Mouse (Mus musculus): ENCODE results near the gene Ifna16. TPM values are rescaled to one million over a fixed set of nuclear protein-coding genes. Genes with fewer than 3 reads are reported as not detected.

The Ifna16 gene
- total and polyA plus RNA-seq, 3 experiments, result not detected

DNA sequence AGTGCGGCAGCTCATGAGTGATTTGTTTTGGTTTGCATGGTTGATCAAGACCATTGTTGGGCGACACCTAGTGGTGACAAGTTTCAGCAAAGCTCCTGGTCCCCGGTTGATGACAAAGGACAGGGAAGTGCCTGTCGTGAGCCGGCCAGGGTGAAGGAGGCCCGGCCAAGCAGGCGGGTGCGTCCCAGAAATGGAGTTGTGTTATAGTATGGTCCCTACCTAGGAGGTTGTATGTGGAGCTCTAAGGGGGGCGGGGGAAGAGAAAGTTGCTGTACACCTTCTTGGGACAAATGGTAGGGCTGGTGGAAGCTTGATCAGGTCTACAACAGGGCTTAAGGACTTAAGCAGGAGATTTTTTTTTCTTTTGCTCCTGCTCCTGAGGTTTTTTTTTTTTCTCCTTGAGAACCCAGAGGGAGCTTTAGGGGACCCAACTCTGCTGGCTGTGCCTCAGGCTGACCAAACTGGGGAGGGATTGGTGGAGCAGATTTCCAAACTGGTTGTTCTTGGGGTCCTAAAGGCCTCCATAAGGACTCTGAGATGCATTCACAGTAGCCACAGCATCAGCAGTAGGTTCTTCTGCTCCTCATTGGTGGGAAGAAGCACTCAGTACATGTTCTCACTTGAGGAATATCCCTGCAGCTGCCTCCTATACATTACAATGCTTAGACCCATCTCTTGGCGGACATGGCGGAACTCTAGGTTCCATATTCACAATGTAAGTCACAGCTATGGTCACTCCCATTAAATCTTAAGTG lies 35.5 kb downstream of the Ifna16 start:
- H3K27me3 ChIP-seq (replicated peaks), result peaks cover 12% of the 10 kb centered on the region
- dilution Hi-C loops (cut with MboI; ENCODE audit: extremely low pct_ligation_motif_present, extremely low pct_unique_long_range_greater_than_20kb, low sequenced_read_pairs) (no loop called here), in situ Hi-C loops (cut with MboI; ENCODE audit: low pct_ligation_motif_present, low pct_unique_long_range_greater_than_20kb, low sequenced_read_pairs) (no loop called here)
- DNase-seq (ENCODE audit: extremely low read depth), result peak; percentile 100
- H3K9me3 ChIP-seq (replicated peaks; ENCODE audit: low read length), result peaks cover 4% of the 10 kb centered on the region
- no peaks in the 10 kb centered on the region for H3K36me3 ChIP-seq (replicated peaks in 1 of 2; ENCODE audit: control insufficient read depth in 1 of 2, insufficient read depth in 1 of 2, low read length in 1 of 2)
- H3K4me3 ChIP-seq (replicated peaks in 1 of 3; ENCODE audit: low read depth in 2 of 3, low read length in 2 of 3, poor library complexity in 1 of 3), result peak overlapping the region; percentile 54 to 85 (median 61)
- TF ChIP-seq BHLHE40 (IDR thresholded peaks at IDR 0.05; ENCODE audit: low read depth, low read length) (no peak), MXI1 (IDR thresholded peaks at IDR 0.05; ENCODE audit: low read depth, low read length) (no peak), JUND (conservative IDR thresholded peaks at IDR 0.05; ENCODE audit: low read depth, low read length) (no peak), ZNF384 (IDR thresholded peaks at IDR 0.05; ENCODE audit: low read depth, low read length) (peak; percentile 97), MYC (IDR thresholded peaks at IDR 0.05; ENCODE audit: low read depth, low read length) (no peak), USF2 (conservative IDR thresholded peaks at IDR 0.05; ENCODE audit: low read depth, low read length) (no peak), CHD1 (IDR thresholded peaks at IDR 0.05; ENCODE audit: low read depth, low read length) (no peak), MAX (IDR thresholded peaks at IDR 0.05; ENCODE audit: low read length) (no peak), MAFK (IDR thresholded peaks at IDR 0.05; ENCODE audit: insufficient replicate concordance, low read length) (no peak), UBTF (IDR thresholded peaks at IDR 0.05; ENCODE audit: low read depth, low read length) (peak; percentile 100), MAZ (IDR thresholded peaks at IDR 0.05; ENCODE audit: low read depth, low read length) (peak; percentile 82), CHD2 (IDR thresholded peaks at IDR 0.05; ENCODE audit: low read length) (peak; percentile 74), MEF2A (IDR thresholded peaks at IDR 0.05; ENCODE audit: borderline replicate concordance, low read depth, low read length) (peak; percentile 15; the same call in 1 of the 2 replicates), SMC3 (IDR thresholded peaks at IDR 0.05; ENCODE audit: low read depth, low read length) (no peak), POLR2A (IDR thresholded peaks at IDR 0.05; ENCODE audit: low read depth, low read length) (no peak), JUN (IDR thresholded peaks at IDR 0.05; ENCODE audit: insufficient read depth, low read depth, low read length) (no peak), ZKSCAN1 (IDR thresholded peaks at IDR 0.05; ENCODE audit: borderline replicate concordance, low read depth, low read length) (no peak), IRF4 (IDR thresholded peaks at IDR 0.05; ENCODE audit: low read depth, low read length) (peak; percentile 85), RCOR1 (conservative IDR thresholded peaks at IDR 0.05; ENCODE audit: low read depth, low read length) (no peak; the same call in 1 of the 2 replicates), E2F4 (IDR thresholded peaks at IDR 0.05; ENCODE audit: insufficient replicate concordance, low read depth, low read length) (0 out of 2 replicates have a peak, but pooled peaks have one; percentile 12), TCF12 (IDR thresholded peaks at IDR 0.05; ENCODE audit: low read depth, low read length) (no peak), ETS1 (conservative IDR thresholded peaks at IDR 0.05; ENCODE audit: low read depth, low read length) (0 out of 2 replicates have a peak, but pooled peaks have one; percentile 28), ZC3H11A (IDR thresholded peaks at IDR 0.05; ENCODE audit: low read depth, low read length) (no peak), SIN3A (IDR thresholded peaks at IDR 0.05; ENCODE audit: low read length) (no peak), CTCF (conservative IDR thresholded peaks at IDR 0.05 in 1 of 2, IDR thresholded peaks at IDR 0.05 in 1 of 2; ENCODE audit: low read depth in 2 of 2, low read length in 2 of 2) (peak; percentile 66 to 84), RAD21 (IDR thresholded peaks at IDR 0.05; ENCODE audit: low read depth, low read length) (peak; percentile 41), TBP (conservative IDR thresholded peaks at IDR 0.05; ENCODE audit: low read depth, low read length) (peak; percentile 99), EP300 (IDR thresholded peaks at IDR 0.05; ENCODE audit: low read length) (0 out of 2 replicates have a peak, but pooled peaks have one; percentile 8), ZMIZ1 (IDR thresholded peaks at IDR 0.05; ENCODE audit: low read depth, low read length) (no peak), GABPA (IDR thresholded peaks at IDR 0.05; ENCODE audit: insufficient replicate concordance, low read depth, low read length) (no peak)
- no peak overlapping the region for H3K9ac ChIP-seq (ENCODE audit: insufficient read depth, low read depth)
- no peak overlapping the region for H3K27ac ChIP-seq (ENCODE audit: insufficient read depth, low read depth)
- H3K4me2 ChIP-seq (ENCODE audit: insufficient read depth, low read depth, poor library complexity, severe bottlenecking), result no peak overlapping the region
- no peaks in the 10 kb centered on the region for H3K4me1 ChIP-seq (ENCODE audit: control insufficient read depth in 1 of 2, insufficient read depth in 2 of 2)
- H3K79me2 ChIP-seq (replicated peaks; ENCODE audit: control insufficient read depth, extremely low read depth, insufficient read depth, poor library complexity, severe bottlenecking), result no peaks in the 10 kb centered on the region
